Comparison of ENCODE assay signal across 12 mouse cellular contexts in the genomic region with DNA sequence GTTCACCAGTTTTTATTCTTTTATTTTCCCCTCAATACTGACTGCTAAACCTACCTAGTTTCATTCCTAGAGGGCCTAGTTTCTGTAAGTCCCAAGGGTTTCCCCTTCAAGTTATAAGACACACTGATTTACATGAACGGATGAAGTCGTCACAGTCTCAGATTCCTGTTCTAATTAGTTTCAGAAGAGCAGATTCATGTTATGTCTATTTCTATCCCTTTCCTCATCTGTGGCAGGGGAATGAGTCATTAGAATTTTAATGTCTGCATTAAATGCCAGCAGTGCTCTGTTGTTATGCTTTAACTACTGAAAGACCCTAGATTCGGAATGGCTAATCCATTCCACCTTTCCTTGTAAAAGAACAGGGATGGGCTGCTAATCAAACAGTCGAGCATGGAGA.
DNase-seq lines count a peak whose midpoint lies in the region; ATAC-seq and TF ChIP-seq lines count a peak whose summit lies in the region.
"Had no signal": no experiment of that assay in that cellular context is flagged by ENCODE, and none has a peak within 500 bp of the region (broad histone marks: within the 10 kb centered on the region; RNA-seq: fewer than 3 reads in every experiment).

No protein-coding gene starts in this region.

- H3K9ac ChIP-seq in kidney, postnatal 0 days (ENCODE audit: low read depth, low read length): no peak overlapping the region
- H3K9ac ChIP-seq in midbrain, postnatal 0 days (replicated peaks; ENCODE audit: low read length, poor library complexity, severe bottlenecking): no peak overlapping the region
- H3K9ac ChIP-seq: liver, embryonic 12.5 days had no signal

- H3K9me3 ChIP-seq in kidney, postnatal 0 days (replicated peaks; ENCODE audit: low read length): no peaks in the 10 kb centered on the region
- H3K9me3 ChIP-seq in midbrain, postnatal 0 days (ENCODE audit: low read length): no peaks in the 10 kb centered on the region
- H3K9me3 ChIP-seq: liver, embryonic 12.5 days had no signal

- no peak overlapping the region for H3K4me3 ChIP-seq in kidney, postnatal 0 days (replicated peaks; ENCODE audit: low read depth, low read length)
- H3K4me3 ChIP-seq in midbrain, postnatal 0 days (ENCODE audit: low read depth, low read length): no peak overlapping the region
- H3K4me3 ChIP-seq: liver, embryonic 12.5 days had no signal

- no peak for ATAC-seq in kidney, postnatal 0 days (replicated peaks; ENCODE audit: low FRiP score, low read depth)
- no peak for ATAC-seq in midbrain, postnatal 0 days (ENCODE audit: low FRiP score)
- ATAC-seq in monocyte, adult 5-6 weeks (replicated peaks; ENCODE audit: insufficient number of reproducible peaks, low FRiP score, low TSS enrichment, poor library complexity, severe bottlenecking): no peak
- ATAC-seq: intestine, postnatal 0 days; liver, embryonic 12.5 days had no signal

- no peaks in the 10 kb centered on the region for H3K4me1 ChIP-seq in kidney, postnatal 0 days (replicated peaks; ENCODE audit: insufficient read depth, low read length)
- no peaks in the 10 kb centered on the region; the same call in 1 of the 2 replicates for H3K4me1 ChIP-seq in midbrain, postnatal 0 days (ENCODE audit: insufficient read depth, low read length)
- H3K4me1 ChIP-seq: liver, embryonic 12.5 days had no signal

- WGBS in kidney, postnatal 0 days: 27% methylated on average over 4 of the region's 4 CpGs
- 21% methylated on average over 4 of the region's 4 CpGs for WGBS in midbrain, postnatal 0 days

- TF ChIP-seq CTCF in kidney, postnatal 0 days (IDR thresholded peaks at IDR 0.05; ENCODE audit: low read depth): no peak
- no peak for TF ChIP-seq CTCF in midbrain, postnatal 0 days (IDR thresholded peaks at IDR 0.05)

- DNase-seq in kidney, postnatal 0 days (ENCODE audit: low spot score): peak; percentile 8
- DNase-seq in kidney, postnatal 14 days: no peak
- DNase-seq in A20 (ENCODE audit: low read depth, low spot score) (peak; percentile 27), ZHBTc4 (ENCODE audit: low read depth, low spot score) (peak; percentile 20)
- DNase-seq in midbrain, postnatal 0 days (ENCODE audit: low spot score): peak; percentile 27
- no peak for DNase-seq in cerebellum, adult 11 months
- DNase-seq: cerebellum, adult 2 months; heart, postnatal 14 days; retina, postnatal 1 day had no signal

- no peak overlapping the region for H3K4me2 ChIP-seq in kidney, postnatal 0 days (ENCODE audit: low read length)
- H3K4me2 ChIP-seq in midbrain, postnatal 0 days (ENCODE audit: low read depth, low read length, poor library complexity, severe bottlenecking): no peak overlapping the region
- H3K4me2 ChIP-seq: liver, embryonic 12.5 days had no signal

- no peaks in the 10 kb centered on the region for H3K27me3 ChIP-seq in kidney, postnatal 0 days (ENCODE audit: insufficient read depth, low read length)
- no peaks in the 10 kb centered on the region for H3K27me3 ChIP-seq in midbrain, postnatal 0 days (ENCODE audit: insufficient read depth, low read length)
- H3K27me3 ChIP-seq: liver, embryonic 12.5 days had no signal

- no peaks in the 10 kb centered on the region for H3K36me3 ChIP-seq in kidney, postnatal 0 days (ENCODE audit: insufficient read depth, low read length)
- no peaks in the 10 kb centered on the region for H3K36me3 ChIP-seq in midbrain, postnatal 0 days (ENCODE audit: insufficient read depth, low read length)
- H3K36me3 ChIP-seq: liver, embryonic 12.5 days had no signal

- H3K27ac ChIP-seq in kidney, postnatal 0 days: no peak overlapping the region
- H3K27ac ChIP-seq in midbrain, postnatal 0 days (ENCODE audit: low read depth, low read length): no peak overlapping the region
- H3K27ac ChIP-seq: liver, embryonic 12.5 days had no signal

Comparison
In these comparisons a context has a peak if more than half of its experiments do, and no peak if none do; other contexts are left out.
1. DNase-seq: peak in kidney, postnatal 0 days (single experiment), A20 (single experiment), ZHBTc4 (single experiment) and midbrain, postnatal 0 days (single experiment); none in kidney, postnatal 14 days (single experiment) and cerebellum, adult 11 months (single experiment).